Mouse (Mus musculus): Measurements from ENCODE around the gene Ttc23.

The Ttc23 gene

DNA sequence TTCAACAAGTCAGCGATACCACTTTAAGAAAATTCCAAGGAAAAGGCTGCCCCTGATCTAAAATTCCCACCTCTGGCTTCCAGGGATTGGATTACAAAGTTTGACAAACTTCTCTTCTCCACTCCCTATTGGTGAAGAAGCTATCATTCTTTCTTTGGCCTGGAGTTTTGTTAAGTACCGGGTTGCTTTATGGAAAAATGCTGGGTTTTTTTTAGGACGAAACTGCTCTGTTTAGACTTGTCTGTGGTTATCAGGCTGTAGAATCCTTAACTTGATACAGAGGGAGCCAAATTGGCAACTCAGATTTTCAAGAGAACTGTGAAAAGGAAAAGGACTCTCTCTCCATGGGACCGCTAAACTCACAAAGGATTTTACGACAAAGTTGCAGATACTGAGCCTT lies at the start of gene Ttc23:
Gene Ttc23, plus strand, starts transcription at position 134 of the 400 bp plus-strand sequence.
- in situ Hi-C loops (cut with MseI, MboI) = no loop called here

DNA sequence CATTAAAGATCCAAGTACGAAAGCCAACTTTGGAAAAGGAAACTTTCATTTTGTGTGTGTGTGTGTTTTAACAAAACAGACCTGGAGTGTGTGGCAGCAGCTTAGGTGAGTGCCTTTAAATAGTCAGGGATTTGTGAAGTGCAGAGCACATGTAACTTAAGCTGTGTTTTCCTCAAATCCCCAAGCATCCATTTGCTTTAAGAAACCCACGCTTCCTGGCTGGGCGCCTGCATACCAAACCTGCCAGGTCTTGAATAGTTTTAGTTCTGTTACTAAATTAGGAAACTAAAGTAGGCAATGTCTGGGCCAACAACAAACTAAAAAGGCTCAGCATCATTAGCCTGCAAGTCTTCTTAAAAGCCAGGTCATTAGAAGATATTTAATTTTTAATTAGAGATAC lies 49.2 kb upstream of the Ttc23 start:
- in situ Hi-C loops (cut with MseI, MboI) = no loop called here

- in situ Hi-C loops (cut with MseI, MboI) = no loop called here
Observed at GRCm38 (mm10) chr7:67605114-67605513, 42.1 kb upstream of the Ttc23 start.

GRCm38 (mm10) chr7:67606250-67606649 lies 41.0 kb upstream of the Ttc23 start:
- in situ Hi-C loops (cut with MseI, MboI) = no loop called here

- in situ Hi-C loops (cut with MseI, MboI) = no loop called here
Observed at GRCm38 (mm10) chr7:67607669-67608347, 39.4 kb upstream of the Ttc23 start.

- in situ Hi-C loops (cut with MseI, MboI) = no loop called here
Observed at GRCm38 (mm10) chr7:67608348-67609024, 38.7 kb upstream of the Ttc23 start.

GRCm38 (mm10) chr7:67613795-67614463 lies 33.3 kb upstream of the Ttc23 start:
- in situ Hi-C loops (cut with MseI, MboI) = no loop called here

- in situ Hi-C loops (cut with MseI, MboI) = no loop called here
Observed at GRCm38 (mm10) chr7:67614464-67614861, 32.7 kb upstream of the Ttc23 start.

DNA sequence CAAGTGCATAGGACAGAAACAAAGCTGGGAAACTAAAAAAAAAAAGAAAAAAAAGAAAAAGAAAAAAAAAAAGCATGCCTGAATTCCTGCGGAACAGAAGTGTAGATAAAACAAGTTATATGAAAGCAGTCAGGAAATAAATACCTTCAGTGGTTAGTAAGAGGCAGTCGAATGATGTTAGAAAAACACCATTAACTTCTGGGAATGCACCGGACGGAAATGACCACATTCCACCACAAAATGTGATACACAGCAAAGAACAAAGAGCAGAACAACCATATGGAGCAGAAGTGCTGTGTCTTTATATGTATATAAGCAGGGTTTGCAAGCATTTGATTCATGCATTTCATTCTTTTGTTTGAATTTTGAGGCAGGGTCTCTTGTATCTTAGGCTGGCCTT lies 30.3 kb upstream of the Ttc23 start:
- in situ Hi-C loops (cut with MseI, MboI) = no loop called here

- in situ Hi-C loops (cut with MseI, MboI) = no loop called here
Observed at GRCm38 (mm10) chr7:67617646-67618045, 29.6 kb upstream of the Ttc23 start.

GRCm38 (mm10) chr7:67618316-67618715 lies 28.9 kb upstream of the Ttc23 start:
- in situ Hi-C loops (cut with MseI, MboI) = no loop called here

DNA sequence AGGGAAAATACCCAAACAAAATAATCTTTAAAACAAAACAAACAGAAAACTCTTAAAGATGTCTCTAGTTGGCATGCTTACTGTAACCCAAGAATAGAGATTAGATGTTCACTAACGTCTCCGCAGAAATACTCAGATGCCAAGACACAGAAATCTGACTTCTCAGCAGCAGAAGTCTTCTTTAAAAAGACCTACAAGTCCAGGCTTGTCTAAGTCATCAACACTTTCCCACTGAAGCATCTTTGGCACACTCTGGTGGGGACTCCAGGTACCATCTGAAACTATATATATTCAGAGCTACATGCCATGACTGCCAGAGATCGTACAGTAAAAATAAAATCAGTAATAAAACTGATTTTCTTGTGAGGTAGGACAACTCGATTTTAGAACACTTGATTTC lies 27.4 kb upstream of the Ttc23 start:
- in situ Hi-C loops (cut with MseI, MboI) = loop anchor here in 1 of 2 experiments (10.0 kb wide), 1 partner anchor 385 kb away; no protein-coding TSS in a partner anchor

- in situ Hi-C loops (cut with MseI, MboI) = loop anchor here in 1 of 2 experiments (10.0 kb wide), 1 partner anchor 387 kb away; no protein-coding TSS in a partner anchor
Observed at GRCm38 (mm10) chr7:67622151-67622550, 25.1 kb upstream of the Ttc23 start.

- in situ Hi-C loops (cut with MseI, MboI) = loop anchor here in 1 of 2 experiments (10.0 kb wide), 1 partner anchor 392 kb away; no protein-coding TSS in a partner anchor
Observed at GRCm38 (mm10) chr7:67626671-67627070, 20.5 kb upstream of the Ttc23 start.

DNA sequence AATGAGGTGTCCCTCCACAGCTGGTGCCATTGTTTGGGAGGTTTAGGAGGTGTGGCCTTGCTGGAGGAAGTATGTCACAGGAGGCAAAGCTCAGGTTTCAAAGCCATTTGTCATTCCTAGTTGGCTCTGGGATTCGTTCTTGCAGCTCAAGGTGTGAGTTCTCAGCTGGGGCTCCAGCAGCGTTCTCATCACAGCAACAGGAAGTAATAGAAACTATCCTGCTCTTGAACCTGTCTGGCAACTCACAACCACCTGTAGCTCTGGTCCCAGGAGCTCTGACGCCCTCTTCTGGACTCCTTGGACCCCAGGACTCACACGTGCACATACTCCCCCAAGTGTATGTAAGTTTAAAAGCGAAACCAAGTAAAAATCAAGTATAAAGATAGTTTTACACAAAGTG lies 17.5 kb upstream of the Ttc23 start:
- in situ Hi-C loops (cut with MseI, MboI) = loop anchor here (5.0 to 10.0 kb wide), 2 partner anchors 387 to 395 kb away; no protein-coding TSS in a partner anchor

DNA sequence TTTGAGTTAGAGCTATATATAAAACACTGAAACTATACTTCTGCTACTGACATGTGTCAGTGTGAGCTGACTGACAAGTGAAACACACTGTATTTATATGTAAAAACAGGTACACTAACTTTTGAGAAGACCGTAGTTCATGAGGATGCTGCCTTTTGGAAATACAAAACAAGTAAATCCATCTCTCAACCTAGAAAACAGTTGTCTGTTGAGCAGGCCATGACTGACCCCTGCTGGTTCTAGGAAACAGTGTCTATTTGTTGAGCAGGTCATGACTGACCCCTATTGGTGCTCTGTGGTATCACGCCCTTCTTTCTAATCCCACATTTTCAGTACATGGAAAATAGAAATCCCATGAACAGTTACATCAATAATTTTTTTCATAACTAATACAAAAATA lies 16.4 kb upstream of the Ttc23 start:
- in situ Hi-C loops (cut with MseI, MboI) = loop anchor here in 1 of 2 experiments (5.0 kb wide), 1 partner anchor 389 kb away; no protein-coding TSS in a partner anchor

DNA sequence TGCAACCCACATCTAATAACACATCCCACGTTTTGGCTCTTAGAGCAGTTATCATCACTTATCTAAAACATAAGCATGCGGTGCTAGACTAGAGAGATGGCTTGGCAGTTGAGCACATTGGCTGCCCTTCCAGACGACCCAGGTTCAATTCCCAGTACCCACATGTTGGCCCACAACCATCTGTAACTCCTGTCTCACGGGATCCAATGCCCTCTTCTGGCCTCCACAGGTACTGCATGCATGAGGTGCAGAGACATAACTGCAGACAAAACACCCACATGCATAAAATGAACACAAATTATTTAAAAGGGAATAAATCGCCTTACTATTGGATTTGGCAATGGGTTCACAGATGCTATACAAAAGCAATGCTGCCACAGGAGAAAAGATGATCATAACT lies 14.8 kb upstream of the Ttc23 start:
- in situ Hi-C loops (cut with MseI, MboI) = loop anchor here in 1 of 2 experiments (5.0 kb wide), 1 partner anchor 390 kb away; no protein-coding TSS in a partner anchor

DNA sequence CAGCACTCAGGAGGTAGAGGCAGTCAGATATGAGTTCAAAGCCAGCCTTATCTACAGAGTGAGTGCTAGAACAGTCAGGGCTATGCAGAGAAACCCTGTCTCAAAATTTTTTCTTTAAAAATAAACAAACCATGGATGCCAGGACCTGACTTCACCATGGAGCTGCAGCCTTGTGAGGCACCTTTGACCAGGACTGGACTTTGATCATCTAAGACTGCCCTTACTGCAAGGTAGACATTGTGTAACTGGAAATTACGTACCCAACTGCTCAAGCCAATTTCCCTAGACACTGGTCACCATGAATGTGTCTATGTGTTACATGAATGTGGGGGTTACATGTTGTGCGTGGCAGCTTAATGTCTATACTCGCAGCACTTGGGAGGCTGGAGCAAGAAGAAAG lies 13.0 kb upstream of the Ttc23 start:
- in situ Hi-C loops (cut with MseI, MboI) = loop anchor here in 1 of 2 experiments (5.0 kb wide), 1 partner anchor 392 kb away; no protein-coding TSS in a partner anchor

- in situ Hi-C loops (cut with MseI, MboI) = no loop called here
Observed at GRCm38 (mm10) chr7:67636161-67636560, 11.0 kb upstream of the Ttc23 start.

- in situ Hi-C loops (cut with MseI, MboI) = no loop called here
Observed at GRCm38 (mm10) chr7:67639006-67639405, 8.2 kb upstream of the Ttc23 start.

DNA sequence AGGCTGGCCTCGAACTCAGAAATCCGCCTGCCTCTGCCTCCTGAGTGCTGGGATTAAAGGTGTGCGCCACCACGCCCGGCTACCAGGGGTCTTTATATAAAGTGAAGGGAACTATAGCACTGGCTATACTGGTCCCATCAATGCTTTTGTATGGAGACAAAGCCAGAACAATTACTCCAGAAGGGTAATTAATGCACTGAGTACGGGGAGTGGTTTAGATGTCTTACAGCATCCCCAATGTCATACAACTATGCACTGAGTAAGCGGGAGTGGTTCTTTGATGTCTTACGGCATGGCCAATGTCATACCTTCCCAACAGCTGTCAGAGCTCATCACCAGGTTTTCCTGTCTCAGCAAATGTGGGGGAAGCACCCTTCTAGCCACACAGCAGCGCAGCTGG lies 4.3 kb upstream of the Ttc23 start:
- in situ Hi-C loops (cut with MseI, MboI) = no loop called here

GRCm38 (mm10) chr7:67644291-67644690 lies 2.9 kb upstream of the Ttc23 start:
- in situ Hi-C loops (cut with MseI, MboI) = no loop called here
